Mouse (Mus musculus) erythroblast, embryonic 14.5 days (primary cell): ENCODE results near the gene Josd2. TPM values are rescaled to one million over a fixed set of nuclear protein-coding genes. Genes with fewer than 3 reads are reported as not detected.

ENCODE experiments used
- H3K27me3 ChIP-seq: 2 replicates; pipeline ENCODE4 v1.6.1; 2012; ENCODE audit warnings: inconsistent platforms; ENCODE audit not compliant: control insufficient read depth
- H3K36me3 ChIP-seq: 2 replicates; pipeline ENCODE4 v1.6.1; 2012; ENCODE audit warnings: mild to moderate bottlenecking, inconsistent platforms; ENCODE audit not compliant: control insufficient read depth
- H3K4me1 ChIP-seq: 2 replicates; pipeline ENCODE4 v1.6.1; 2012; ENCODE audit warnings: inconsistent platforms; ENCODE audit not compliant: control insufficient read depth
- H3K4me3 ChIP-seq: replicated peaks from 2 replicates; pipeline ENCODE3; 2012; ENCODE audit warnings: moderate library complexity, mild to moderate bottlenecking, inconsistent platforms
- H3K9me3 ChIP-seq: 2 replicates; pipeline ENCODE4 v1.6.1; 2012; ENCODE audit warnings: low read length, inconsistent platforms, mixed read lengths; ENCODE audit not compliant: control insufficient read depth
- GATA1 ChIP-seq: IDR thresholded peaks from 2 replicates; pipeline ENCODE4 v1.6.1; 2012; ENCODE audit warnings: low read length, inconsistent platforms, mixed read lengths
- TAL1 ChIP-seq: IDR thresholded peaks from 3 replicates; pipeline ENCODE4 v1.6.1; 2012; ENCODE audit warnings: low read length, inconsistent platforms, mixed read lengths
- polyA plus RNA-seq: library from polyadenylated mRNA; stranded (reverse); fragments of >175 nt; gene quantifications from 2 replicates; pipeline ENCODE4 v1.2.3, GENCODE M21; 2012

Gene Josd2
- polyA plus RNA-seq, 1 experiment, result 1,062 TPM

- Histone ChIP-seq H3K4me3 (peak overlapping the region; percentile 81), H3K4me1 (peaks cover 95% of the 10 kb centered on the region), H3K27me3 (peaks cover 13% of the 10 kb centered on the region), H3K36me3 (peaks cover 60% of the 10 kb centered on the region), H3K9me3 (no peaks in the 10 kb centered on the region)
- no peak for TF ChIP-seq TAL1
- 0 out of 2 replicates have a peak, but pooled peaks have one; percentile 12 for TF ChIP-seq GATA1
Observed at GRCm38 (mm10) chr7:44468644-44469285, 985 bp downstream of the Josd2 start.

- Histone ChIP-seq H3K36me3 (peaks cover 60% of the 10 kb centered on the region), H3K4me1 (peaks cover 94% of the 10 kb centered on the region), H3K9me3 (no peaks in the 10 kb centered on the region), H3K4me3 (peak overlapping the region; percentile 81), H3K27me3 (peaks cover 15% of the 10 kb centered on the region)
- TF ChIP-seq GATA1, result peak; percentile 58; the same call in 1 of the 2 replicates
- TF ChIP-seq TAL1, result peak; percentile 83
Observed at GRCm38 (mm10) chr7:44469677-44470675, 2.2 kb downstream of the Josd2 start.

- H3K36me3 ChIP-seq, result peaks cover 57% of the 10 kb centered on the region
- H3K9me3 ChIP-seq, result no peaks in the 10 kb centered on the region
- peak; percentile 75 for TF ChIP-seq TAL1
- TF ChIP-seq GATA1, result no peak
- H3K27me3 ChIP-seq, result peaks cover 24% of the 10 kb centered on the region
- H3K4me1 ChIP-seq, result peaks cover 92% of the 10 kb centered on the region
- peak overlapping the region; percentile 81 for H3K4me3 ChIP-seq
Observed at GRCm38 (mm10) chr7:44470696-44471612, 3.2 kb downstream of the Josd2 start.

GRCm38 (mm10) chr7:44471880-44472557 is 4.2 kb downstream of the Josd2 start:
- Histone ChIP-seq H3K4me1 (peaks cover 81% of the 10 kb centered on the region), H3K9me3 (no peaks in the 10 kb centered on the region), H3K4me3 (peak overlapping the region; percentile 81), H3K36me3 (peaks cover 49% of the 10 kb centered on the region), H3K27me3 (peaks cover 35% of the 10 kb centered on the region)
- no peak for TF ChIP-seq TAL1
- TF ChIP-seq GATA1, result no peak

GRCm38 (mm10) chr7:44472558-44472885 is 4.7 kb downstream of the Josd2 start:
- H3K27me3 ChIP-seq, result peaks cover 40% of the 10 kb centered on the region
- H3K4me3 ChIP-seq, result peak overlapping the region; percentile 26
- peaks cover 48% of the 10 kb centered on the region for H3K36me3 ChIP-seq
- TF ChIP-seq GATA1 (no peak), TAL1 (no peak)
- no peaks in the 10 kb centered on the region for H3K9me3 ChIP-seq
- H3K4me1 ChIP-seq, result peaks cover 77% of the 10 kb centered on the region

GRCm38 (mm10) chr7:44472961-44473646 is 5.3 kb downstream of the Josd2 start:
- Histone ChIP-seq H3K9me3 (no peaks in the 10 kb centered on the region), H3K4me1 (peaks cover 80% of the 10 kb centered on the region), H3K27me3 (peaks cover 46% of the 10 kb centered on the region), H3K4me3 (peak overlapping the region; percentile 26), H3K36me3 (peaks cover 47% of the 10 kb centered on the region)
- no peak for TF ChIP-seq TAL1
- no peak; the same call in 1 of the 2 replicates for TF ChIP-seq GATA1

GRCm38 (mm10) chr7:44474419-44474818 is 6.6 kb downstream of the Josd2 start:
- Histone ChIP-seq H3K4me1 (peaks cover 80% of the 10 kb centered on the region), H3K36me3 (peaks cover 34% of the 10 kb centered on the region), H3K4me3 (no peak overlapping the region), H3K27me3 (peaks cover 59% of the 10 kb centered on the region), H3K9me3 (no peaks in the 10 kb centered on the region)
- TF ChIP-seq TAL1, result no peak
- TF ChIP-seq GATA1, result no peak
